Mouse (Mus musculus) cerebellum, adult 2 months (tissue): ENCODE measurements around the gene Thoc6. TPM values are rescaled to one million over a fixed set of nuclear protein-coding genes. Genes with fewer than 3 reads are reported as not detected.

Experiments
- DNase-seq, 2 experiments: peaks; one replicate each; pipeline ENCODE4 v3.0.0; 2021
- H3K27ac ChIP-seq: fragments of 200-500 bp; 2 replicates; pipeline ENCODE4 v1.5.1; 2012; ENCODE audit warnings: low read length, control low read depth, inconsistent platforms; ENCODE audit not compliant: insufficient read depth
- H3K27me3 ChIP-seq: fragments of 200-500 bp; 2 replicates; pipeline ENCODE4 v1.6.1; 2012; ENCODE audit warnings: inconsistent platforms, mild to moderate bottlenecking, low read length, moderate library complexity; ENCODE audit not compliant: control insufficient read depth, insufficient read depth
- H3K4me1 ChIP-seq: fragments of 200-500 bp; 2 replicates; pipeline ENCODE4 v1.6.1; 2011; ENCODE audit warnings: low read length; ENCODE audit not compliant: control insufficient read depth, insufficient read depth
- H3K4me3 ChIP-seq: fragments of 200-500 bp; replicated peaks from 2 replicates; pipeline ENCODE3; 2011; ENCODE audit warnings: mild to moderate bottlenecking, low read depth, low read length, control low read depth; ENCODE audit not compliant: insufficient read depth
- CTCF ChIP-seq: fragments of 200-500 bp; IDR thresholded peaks from 2 replicates; pipeline ENCODE4 v1.5.1; 2011; ENCODE audit warnings: low read depth, mild to moderate bottlenecking, control low read depth, low read length, moderate library complexity, borderline replicate concordance; ENCODE audit not compliant: insufficient read depth
- POLR2A ChIP-seq: fragments of 200-500 bp; IDR thresholded peaks from 2 replicates; pipeline ENCODE4 v1.6.1; 2011; ENCODE audit warnings: low read length, control low read depth, borderline replicate concordance; ENCODE audit not compliant: insufficient read depth
- WGBS: fragments of 180-500 bp; shearing (Covaris S2); methylation state at CpG from one replicate; pipeline ENCODE4 v1.1.7; 2018; 5-methylcytosine and 5-hydroxymethylcytosine counted together
- polyA plus RNA-seq: library from polyadenylated mRNA; depleted of rRNA; stranded (reverse); fragments of >200 nt; gene quantifications from 2 replicates; pipeline ENCODE4 v1.2.3, GENCODE M21; 2012; rRNA removed

Thoc6 gene
- polyA plus RNA-seq = 16.1 and 17.1 TPM in 2 replicates

DNA sequence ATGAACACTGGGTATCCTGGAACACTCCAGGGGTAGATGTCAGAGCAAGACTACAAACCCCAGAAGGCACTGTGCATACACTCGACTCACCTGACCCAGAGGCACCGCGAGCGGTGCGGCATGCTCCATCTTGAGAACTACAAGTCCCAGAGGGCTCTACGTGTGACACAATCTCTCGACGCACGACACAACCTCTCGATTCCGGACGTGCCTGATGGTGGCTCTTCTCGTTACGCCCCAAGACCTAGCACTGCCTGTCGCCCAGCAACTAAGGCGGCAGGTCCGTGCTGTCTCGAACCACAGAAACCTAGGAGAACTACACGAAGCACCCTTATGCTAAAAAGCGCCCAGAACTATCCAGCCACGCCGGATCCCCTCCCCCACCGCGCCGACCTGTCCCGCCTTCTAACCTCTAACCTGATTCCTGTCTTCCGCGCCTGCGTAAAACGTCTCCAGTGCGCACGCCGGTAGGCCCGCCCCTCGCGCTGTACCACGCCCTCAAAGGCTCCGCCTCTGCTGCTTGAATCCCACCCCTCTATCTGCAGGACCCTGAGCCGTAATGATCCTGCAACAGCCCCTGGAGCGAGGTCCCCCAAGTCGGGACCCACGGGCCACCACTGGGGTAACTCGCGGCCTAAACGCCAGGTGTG is at the start of gene Thoc6, which contains the start of gene Hcfc1r1:
Gene Thoc6, minus strand, starts transcription at position 459 of the 650 bp plus-strand sequence.
Gene Hcfc1r1, plus strand, starts transcription at position 173 of the 650 bp plus-strand sequence.
- DNase-seq = peak; percentile 97
- TF ChIP-seq CTCF (no peak), POLR2A (peak; percentile 78; the same call in 1 of the 2 replicates)
- Histone ChIP-seq H3K27ac (peak within 1 kb of the TSS; percentile 78), H3K27me3 (no peaks in the 10 kb centered on the region), H3K4me3 (peak within 1 kb of the TSS; percentile 67), H3K4me1 (no peaks in the 10 kb centered on the region; the same call in 1 of the 2 replicates)
- WGBS = under 1% methylated on average over 45 of the region's 45 CpGs

DNA sequence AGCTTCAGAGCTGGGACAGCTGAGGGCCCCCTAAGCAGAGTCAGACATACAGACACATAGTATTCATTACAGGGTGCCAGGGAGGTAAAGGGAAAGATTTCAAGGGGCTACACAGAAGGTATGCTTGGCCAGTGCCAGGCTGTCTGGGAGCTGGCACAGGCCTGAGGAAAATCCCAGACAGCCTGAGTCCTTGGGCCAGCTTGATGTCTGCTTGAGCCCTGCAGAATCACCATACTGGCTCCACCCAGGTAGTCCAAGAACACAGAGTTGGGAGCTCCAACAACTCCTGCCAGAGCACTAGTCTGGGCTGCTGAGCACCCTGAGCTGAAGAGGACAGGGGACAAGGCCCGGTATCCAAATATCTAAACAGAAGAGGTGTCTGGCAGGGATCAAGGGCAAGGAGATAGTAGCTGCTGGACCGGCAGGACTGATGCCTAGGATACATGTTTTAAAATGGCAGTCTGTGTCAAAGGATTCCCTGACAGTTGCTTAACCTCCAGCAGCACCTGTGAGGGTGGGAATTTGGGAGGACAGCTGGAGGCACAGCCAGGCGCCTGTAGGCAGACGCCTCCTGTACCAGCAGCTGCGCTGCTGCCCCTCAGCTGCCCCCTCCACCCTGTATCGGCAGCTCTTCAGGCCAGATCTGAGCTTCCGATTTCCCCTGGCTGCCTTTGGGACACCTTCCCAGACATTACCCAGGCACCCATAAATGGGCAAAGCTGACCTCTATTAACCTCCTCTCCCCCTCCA is 48.9 kb upstream of the Thoc6 start, which contains the start of gene 1520401A03Rik:
Gene 1520401A03Rik, minus strand, starts transcription at position 408 of the 750 bp plus-strand sequence.
- no peak within 1 kb of the TSS for H3K4me3 ChIP-seq
- WGBS = 50% methylated on average over 7 of the region's 7 CpGs
- H3K4me1 ChIP-seq = no peaks in the 10 kb centered on the region
- no peak for DNase-seq
- H3K27me3 ChIP-seq = no peaks in the 10 kb centered on the region
- TF ChIP-seq POLR2A = no peak
- TF ChIP-seq CTCF = no peak
- no peak within 1 kb of the TSS for H3K27ac ChIP-seq

DNA sequence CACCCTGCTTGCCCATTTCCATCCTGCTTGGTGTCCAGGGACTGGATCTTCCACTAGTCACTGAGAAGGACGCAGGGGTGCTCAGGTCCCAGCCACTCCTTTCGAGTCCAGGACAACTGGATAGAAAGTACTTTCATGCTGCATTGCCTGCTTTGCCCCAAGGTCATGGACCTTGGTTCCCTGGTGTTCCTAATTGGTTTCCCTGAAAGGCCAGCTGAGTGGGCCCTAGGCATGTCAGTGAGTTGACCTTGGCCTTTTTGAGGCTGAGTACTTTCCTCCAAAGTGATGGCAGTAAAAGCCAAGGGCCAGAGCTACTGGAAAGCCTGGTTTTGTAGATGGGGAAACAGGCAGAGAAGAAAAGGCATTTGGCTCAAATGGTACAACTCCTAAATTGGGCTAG is 48.2 kb upstream of the Thoc6 start:
- no peak for DNase-seq
- Histone ChIP-seq H3K27me3 (no peaks in the 10 kb centered on the region), H3K27ac (no peak overlapping the region), H3K4me3 (no peak overlapping the region), H3K4me1 (no peaks in the 10 kb centered on the region)
- no peak for TF ChIP-seq CTCF
- no peak for TF ChIP-seq POLR2A
- WGBS = 93% methylated on average over 2 of the region's 2 CpGs

DNA sequence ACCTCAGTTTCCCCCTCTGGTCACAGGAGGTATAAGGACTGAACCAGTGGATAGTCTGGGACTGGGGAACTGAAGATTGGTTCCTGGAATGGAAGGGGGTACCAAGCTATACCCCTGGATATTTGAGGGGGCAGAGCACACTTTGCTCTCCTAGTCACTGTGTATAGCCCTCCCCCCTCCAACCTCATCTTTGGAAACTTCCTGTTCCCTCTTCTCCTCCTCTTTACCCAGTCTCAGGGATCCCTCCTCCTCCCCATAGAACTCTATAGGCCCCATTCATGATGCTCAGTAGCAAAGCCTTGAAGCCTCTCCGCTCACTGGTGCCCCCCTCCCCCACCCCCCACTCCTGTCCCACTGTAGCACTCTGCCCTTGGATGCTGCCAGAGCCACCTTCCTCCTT is 45.8 kb upstream of the Thoc6 start:
- TF ChIP-seq POLR2A (no peak), CTCF (no peak)
- WGBS = 27% methylated on average over 1 of the region's 1 CpGs
- no peak overlapping the region for H3K4me3 ChIP-seq
- no peaks in the 10 kb centered on the region for H3K27me3 ChIP-seq
- no peak for DNase-seq
- H3K27ac ChIP-seq = no peak overlapping the region
- H3K4me1 ChIP-seq = no peaks in the 10 kb centered on the region

DNA sequence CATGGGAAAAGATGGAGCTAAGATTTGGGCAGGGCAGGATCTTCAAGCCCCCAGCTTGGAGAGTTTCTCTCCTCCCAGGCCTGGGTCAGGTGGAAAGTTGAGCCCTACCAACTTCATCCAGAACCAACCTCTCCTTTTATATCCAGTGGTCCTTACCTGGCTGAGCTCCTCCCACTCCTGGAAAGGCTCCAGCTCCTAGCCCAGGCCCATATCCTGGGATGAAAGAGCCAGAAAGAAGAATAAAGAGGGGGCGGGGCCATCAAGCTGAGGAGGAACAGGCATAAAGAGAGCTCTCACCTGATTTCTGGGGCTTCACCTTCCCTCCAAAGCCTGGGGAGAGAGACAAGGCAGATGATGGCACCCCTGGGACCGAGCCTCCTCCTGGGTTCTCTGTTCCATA is 43.3 kb upstream of the Thoc6 start:
- Histone ChIP-seq H3K27me3 (no peaks in the 10 kb centered on the region), H3K4me1 (no peaks in the 10 kb centered on the region), H3K4me3 (no peak overlapping the region), H3K27ac (no peak overlapping the region)
- no peak for DNase-seq
- WGBS = 81% methylated on average over 2 of the region's 2 CpGs
- TF ChIP-seq POLR2A (no peak), CTCF (no peak)

DNA sequence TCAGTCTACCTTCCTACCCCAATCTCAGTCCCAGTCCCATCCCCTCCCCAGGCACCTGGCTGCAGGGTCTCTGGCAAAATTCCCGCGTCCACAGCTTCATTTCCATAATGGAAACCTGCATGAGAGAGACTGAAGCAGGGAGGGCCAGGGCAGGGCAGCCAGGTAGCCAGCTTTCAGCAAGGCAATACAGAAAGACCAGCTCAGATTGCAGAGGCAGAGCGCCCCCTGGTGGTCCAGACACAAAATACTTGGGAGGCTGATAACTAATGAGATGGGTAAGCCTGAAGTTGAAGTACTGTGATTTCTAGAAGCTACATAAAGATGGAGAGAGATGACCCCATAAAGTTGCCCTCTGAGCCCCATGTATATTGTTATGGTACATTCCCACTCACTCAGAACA is 32.5 kb upstream of the Thoc6 start:
- TF ChIP-seq CTCF (peak; percentile 90), POLR2A (no peak)
- 4% methylated on average over 3 of the region's 3 CpGs for WGBS
- no peak overlapping the region for H3K27ac ChIP-seq
- H3K4me1 ChIP-seq = no peaks in the 10 kb centered on the region; the same call in 1 of the 2 replicates
- peak; percentile 76 to 84 for DNase-seq
- no peak overlapping the region for H3K4me3 ChIP-seq
- no peaks in the 10 kb centered on the region for H3K27me3 ChIP-seq

DNA sequence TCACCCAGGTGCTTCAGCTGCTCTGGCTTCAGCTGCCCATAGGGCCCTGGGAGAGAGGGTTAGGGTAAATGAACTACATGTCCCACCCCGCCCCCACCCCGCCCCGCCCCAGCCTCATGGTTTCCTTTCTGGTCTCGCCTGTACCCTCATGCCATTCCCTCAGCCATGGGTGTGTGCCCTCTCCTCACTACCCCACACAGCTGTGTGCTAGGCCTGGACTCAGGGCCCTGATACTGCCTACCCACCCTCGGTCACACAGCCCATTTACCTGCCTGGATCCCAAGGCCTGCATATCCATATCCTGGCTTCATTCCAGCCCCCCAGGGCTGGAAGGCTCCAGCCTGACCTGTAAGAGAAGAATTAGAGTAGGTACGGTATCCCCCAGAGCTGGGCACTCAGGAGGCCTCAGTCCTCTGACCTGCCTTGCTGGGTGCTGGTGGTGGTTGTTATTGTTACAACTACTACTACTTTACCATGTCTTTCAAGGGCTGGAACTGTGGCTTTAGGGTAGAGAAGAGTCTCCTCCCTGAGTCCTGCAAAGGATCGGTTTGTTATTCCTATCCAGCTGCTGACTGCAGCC is 31.9 kb upstream of the Thoc6 start:
- Histone ChIP-seq H3K4me3 (no peak overlapping the region), H3K27ac (no peak overlapping the region), H3K27me3 (no peaks in the 10 kb centered on the region), H3K4me1 (no peaks in the 10 kb centered on the region; the same call in 1 of the 2 replicates)
- TF ChIP-seq CTCF (no peak), POLR2A (no peak)
- DNase-seq = no peak
- WGBS = 76% methylated on average over 7 of the region's 7 CpGs
